Mouse (Mus musculus) mouse embryonic stem cell (cell line): ENCODE data around the gene Serpina3a.

Experiments used
- in situ Hi-C, 2 experiments: fragments of 300-500 bp; cut with MboI; formaldehyde crosslinking; loops; 1 replicate in 1 of 2; 3 replicates in 1 of 2; pipeline ENCODE4 v1.14.3; 2019 to 2020; ENCODE audit warnings: low sequenced_read_pairs in 2 of 2, low pct_unique_long_range_greater_than_20kb in 1 of 2, mixed read lengths in 1 of 2; ENCODE audit not compliant: unreplicated experiment in 1 of 2

Serpina3a gene

GRCm38 (mm10) chr12:104112333-104112732 is at the start of gene Serpina3a:
Gene Serpina3a (plus strand): TSS chr12:104112724.
- in situ Hi-C loops, result loop anchor here in 1 of 2 experiments (10.0 kb wide), 1 partner anchor 62 kb away; no protein-coding TSS in a partner anchor

GRCm38 (mm10) chr12:104064532-104064931 is 48.0 kb upstream of the Serpina3a start:
- in situ Hi-C loops, result loop anchor here in 1 of 2 experiments (25.0 kb wide), 1 partner anchor 348 kb away; the partner anchor contains the start of gene Serpina3n

GRCm38 (mm10) chr12:104064996-104065395 is 47.5 kb upstream of the Serpina3a start:
- in situ Hi-C loops, result loop anchor here (5.0 to 25.0 kb wide), 2 partner anchors 347 to 357 kb away; partner anchors contain the start of gene Serpina3n (in 1 of the 2)

- in situ Hi-C loops, result loop anchor here (5.0 to 25.0 kb wide), 2 partner anchors 346 to 356 kb away; partner anchors contain the start of gene Serpina3n (in 1 of the 2)
Observed at GRCm38 (mm10) chr12:104066241-104066640, 46.3 kb upstream of the Serpina3a start.

GRCm38 (mm10) chr12:104067549-104067948 is 45.0 kb upstream of the Serpina3a start:
- in situ Hi-C loops, result loop anchor here (5.0 to 25.0 kb wide), 2 partner anchors 345 to 355 kb away; partner anchors contain the start of gene Serpina3n (in 1 of the 2)

- in situ Hi-C loops, result loop anchor here (5.0 to 25.0 kb wide), 2 partner anchors 343 to 353 kb away; partner anchors contain the start of gene Serpina3n (in 1 of the 2)
Observed at GRCm38 (mm10) chr12:104069620-104070019, 42.9 kb upstream of the Serpina3a start.

- in situ Hi-C loops, result loop anchor here in 1 of 2 experiments (25.0 kb wide), 1 partner anchor 341 kb away; the partner anchor contains the start of gene Serpina3n
Observed at GRCm38 (mm10) chr12:104071708-104072107, 40.8 kb upstream of the Serpina3a start.

- in situ Hi-C loops, result loop anchor here in 1 of 2 experiments (25.0 kb wide), 1 partner anchor 340 kb away; the partner anchor contains the start of gene Serpina3n
Observed at GRCm38 (mm10) chr12:104072286-104072685, 40.2 kb upstream of the Serpina3a start.

GRCm38 (mm10) chr12:104090119-104090518 is 22.4 kb upstream of the Serpina3a start:
- in situ Hi-C loops, result no loop called here

- in situ Hi-C loops, result no loop called here
Observed at GRCm38 (mm10) chr12:104091303-104091702, 21.2 kb upstream of the Serpina3a start.

- in situ Hi-C loops, result no loop called here
Observed at GRCm38 (mm10) chr12:104100768-104101167, 11.8 kb upstream of the Serpina3a start, which contains the start of gene Serpina5. Gene Serpina5 (plus strand): TSS chr12:104101113.

GRCm38 (mm10) chr12:104105847-104106246 is 6.7 kb upstream of the Serpina3a start:
- in situ Hi-C loops, result no loop called here

- in situ Hi-C loops, result no loop called here
Observed at GRCm38 (mm10) chr12:104106919-104107318, 5.6 kb upstream of the Serpina3a start.

GRCm38 (mm10) chr12:104108507-104108906 is 4.0 kb upstream of the Serpina3a start:
- in situ Hi-C loops, result no loop called here

- in situ Hi-C loops, result loop anchor here in 1 of 2 experiments (10.0 kb wide), 1 partner anchor 60 kb away; no protein-coding TSS in a partner anchor
Observed at GRCm38 (mm10) chr12:104114921-104115579, 2.5 kb downstream of the Serpina3a start.

- in situ Hi-C loops, result no loop called here
Observed at GRCm38 (mm10) chr12:104123097-104123496, 10.6 kb downstream of the Serpina3a start.

- in situ Hi-C loops, result no loop called here
Observed at GRCm38 (mm10) chr12:104123996-104124395, 11.5 kb downstream of the Serpina3a start.

- in situ Hi-C loops, result loop anchor here in 1 of 2 experiments (5.0 kb wide), 1 partner anchor 177 kb away; no protein-coding TSS in a partner anchor
Observed at GRCm38 (mm10) chr12:104125021-104125560, 12.6 kb downstream of the Serpina3a start.

GRCm38 (mm10) chr12:104127696-104128095 is 15.2 kb downstream of the Serpina3a start, which contains the start of gene Serpina3b:
Gene Serpina3b (plus strand): TSS chr12:104127996.
- in situ Hi-C loops, result loop anchor here in 1 of 2 experiments (5.0 kb wide), 1 partner anchor 175 kb away; no protein-coding TSS in a partner anchor
